Mouse (Mus musculus) heart, postnatal 10 days (tissue): Measurements from ENCODE around the gene Sec14l2. TPM values are rescaled to one million over a fixed set of nuclear protein-coding genes. Genes with fewer than 3 reads are reported as not detected.
"Not testable (repeated sequence)": the region's sequence is repeated elsewhere in the genome, so short reads cannot be mapped to it uniquely, and the experiment has no call there.

Experiments used
- DNase-seq, 2 experiments: peaks; one replicate each; pipeline ENCODE4 v3.0.0; 2021
- intact Hi-C: fragments of 180-260 bp; cut with DNase I; formaldehyde crosslinking; loops from one replicate; pipeline ENCODE4 v1.15.1; 2025
- total RNA-seq, 2 experiments: library from RNA; stranded (reverse); gene quantifications; 2 replicates each; pipeline ENCODE4 v1.2.3; 2021

Sec14l2 gene
- total RNA-seq, 2 experiments from 2014 or later = 1.3 to 1.4 TPM

GRCm38 (mm10) chr11:4134986-4135935 is 12.0 kb upstream of the Sec14l2 start, which contains the start of gene Rnf215:
Rnf215 (plus strand) TSS chr11:4135202.
- DNase-seq = peak; percentile 91 to 93
- intact Hi-C loops = loop anchor here (1.0 to 5.0 kb wide), 4 partner anchors 26 to 287 kb away; partner anchors contain the start of genes Ccdc157 and Sf3a1

- intact Hi-C loops = loop anchor here (2.0 kb wide), 2 partner anchors 26 to 74 kb away; partner anchors contain the start of genes Ccdc157 and Sf3a1
- no peak for DNase-seq
These were observed 11.2 kb upstream of the Sec14l2 start for GRCm38 (mm10) chr11:4134400-4134799.

GRCm38 (mm10) chr11:4133450-4133849 is 10.2 kb upstream of the Sec14l2 start:
- intact Hi-C loops = no loop called here
- DNase-seq = no peak

GRCm38 (mm10) chr11:4128461-4128860 is 5.2 kb upstream of the Sec14l2 start:
- DNase-seq, intact Hi-C loops: not testable (repeated sequence)

GRCm38 (mm10) chr11:4127059-4127458 is 3.8 kb upstream of the Sec14l2 start:
- intact Hi-C loops = no loop called here
- DNase-seq = no peak

- intact Hi-C loops = loop anchor here (5.0 kb wide), 1 partner anchor 72 kb away; no protein-coding TSS in a partner anchor
- DNase-seq = peak in 1 of 2 experiments; percentile 38
These were observed 707 bp upstream of the Sec14l2 start for GRCm38 (mm10) chr11:4123922-4124321.

- no peak for DNase-seq
- intact Hi-C loops = loop anchor here (5.0 kb wide), 1 partner anchor 70 kb away; no protein-coding TSS in a partner anchor
These were observed 989 bp downstream of the Sec14l2 start for GRCm38 (mm10) chr11:4122226-4122625.

GRCm38 (mm10) chr11:4121691-4122090 is 1.5 kb downstream of the Sec14l2 start:
- intact Hi-C loops = loop anchor here (5.0 kb wide), 1 partner anchor 69 kb away; no protein-coding TSS in a partner anchor
- no peak for DNase-seq

- no peak for DNase-seq
- intact Hi-C loops = loop anchor here (5.0 kb wide), 1 partner anchor 67 kb away; no protein-coding TSS in a partner anchor
These were observed 3.6 kb downstream of the Sec14l2 start for GRCm38 (mm10) chr11:4119635-4120034.

- intact Hi-C loops = no loop called here
- peak; percentile 57 to 72 for DNase-seq
These were observed 4.9 kb downstream of the Sec14l2 start for GRCm38 (mm10) chr11:4118081-4118921.

- intact Hi-C loops = no loop called here
- peak in 1 of 2 experiments; percentile 18 for DNase-seq
These were observed 5.7 kb downstream of the Sec14l2 start for GRCm38 (mm10) chr11:4117372-4118071.

GRCm38 (mm10) chr11:4116458-4117141 is 6.6 kb downstream of the Sec14l2 start:
- intact Hi-C loops = no loop called here

GRCm38 (mm10) chr11:4115407-4115806 is 7.8 kb downstream of the Sec14l2 start:
- no peak for DNase-seq
- intact Hi-C loops = no loop called here

More at GRCm38 (mm10) chr11:4116458-4117141, 6.6 kb downstream of the Sec14l2 start:
- no peak for DNase-seq

- DNase-seq, intact Hi-C loops: not testable (repeated sequence)
These were observed 8.7 kb downstream of the Sec14l2 start for GRCm38 (mm10) chr11:4114541-4114940.

GRCm38 (mm10) chr11:4113970-4114369 is 9.2 kb downstream of the Sec14l2 start:
- intact Hi-C loops = no loop called here
- no peak for DNase-seq

- intact Hi-C loops = no loop called here
- DNase-seq = no peak
These were observed 9.7 kb downstream of the Sec14l2 start for GRCm38 (mm10) chr11:4113496-4113895.

GRCm38 (mm10) chr11:4112861-4113260 is 10.4 kb downstream of the Sec14l2 start:
- no peak for DNase-seq
- intact Hi-C loops = no loop called here

GRCm38 (mm10) chr11:4112033-4112432 is 11.2 kb downstream of the Sec14l2 start:
- no peak for DNase-seq
- intact Hi-C loops = no loop called here

- DNase-seq = no peak
- intact Hi-C loops = no loop called here
These were observed 14.5 kb downstream of the Sec14l2 start for GRCm38 (mm10) chr11:4108691-4109090.
